Mouse (Mus musculus) cerebellum, adult 11 months (tissue): Measurements from ENCODE around the gene Hdhd5.

Experiments
- DNase-seq: peaks from one replicate; pipeline ENCODE4 v3.0.0; 2022

Gene Hdhd5

GRCm38 (mm10) chr6:120481538-120481937, 49.6 kb downstream of the Hdhd5 start:
- no peak for DNase-seq

- no peak for DNase-seq
These were observed 50.8 kb downstream of the Hdhd5 start for GRCm38 (mm10) chr6:120480361-120480760.

- no peak for DNase-seq
These were observed 51.8 kb downstream of the Hdhd5 start for GRCm38 (mm10) chr6:120479302-120479701.

GRCm38 (mm10) chr6:120475288-120475687, 55.8 kb downstream of the Hdhd5 start:
- DNase-seq = no peak

GRCm38 (mm10) chr6:120473427-120473826, 57.7 kb downstream of the Hdhd5 start:
- DNase-seq = no peak

- DNase-seq = no peak
These were observed 58.5 kb downstream of the Hdhd5 start for GRCm38 (mm10) chr6:120472455-120473140.

- DNase-seq = no peak
These were observed 59.1 kb downstream of the Hdhd5 start for GRCm38 (mm10) chr6:120471991-120472441.

- no peak for DNase-seq
These were observed 60.5 kb downstream of the Hdhd5 start for GRCm38 (mm10) chr6:120470666-120471065.

GRCm38 (mm10) chr6:120469770-120470169, 61.3 kb downstream of the Hdhd5 start:
- DNase-seq = no peak

- no peak for DNase-seq
These were observed 61.9 kb downstream of the Hdhd5 start for GRCm38 (mm10) chr6:120469268-120469667.

GRCm38 (mm10) chr6:120468259-120468658, 62.9 kb downstream of the Hdhd5 start:
- no peak for DNase-seq

- DNase-seq = no peak
These were observed 64.3 kb downstream of the Hdhd5 start for GRCm38 (mm10) chr6:120466609-120467329.

- no peak for DNase-seq
These were observed 65.7 kb downstream of the Hdhd5 start for GRCm38 (mm10) chr6:120465393-120465792.

- no peak for DNase-seq
These were observed 66.6 kb downstream of the Hdhd5 start for GRCm38 (mm10) chr6:120464406-120464939.

GRCm38 (mm10) chr6:120463884-120464283, 67.2 kb downstream of the Hdhd5 start:
- DNase-seq = no peak

- no peak for DNase-seq
These were observed 67.8 kb downstream of the Hdhd5 start, which contains the start of gene Il17ra for GRCm38 (mm10) chr6:120463086-120463871. Gene Il17ra (plus strand): TSS chr6:120463247.

- DNase-seq = no peak
These were observed 68.9 kb downstream of the Hdhd5 start for GRCm38 (mm10) chr6:120462251-120462650.

GRCm38 (mm10) chr6:120461217-120461616, 69.9 kb downstream of the Hdhd5 start:
- no peak for DNase-seq
